Mouse (Mus musculus): ENCODE data around the gene Gm37240. TPM values are rescaled to one million over a fixed set of nuclear protein-coding genes. Genes with fewer than 3 reads are reported as not detected.

The Gm37240 gene
- polyA plus RNA-seq, 1 experiment: 0.91 TPM

DNA sequence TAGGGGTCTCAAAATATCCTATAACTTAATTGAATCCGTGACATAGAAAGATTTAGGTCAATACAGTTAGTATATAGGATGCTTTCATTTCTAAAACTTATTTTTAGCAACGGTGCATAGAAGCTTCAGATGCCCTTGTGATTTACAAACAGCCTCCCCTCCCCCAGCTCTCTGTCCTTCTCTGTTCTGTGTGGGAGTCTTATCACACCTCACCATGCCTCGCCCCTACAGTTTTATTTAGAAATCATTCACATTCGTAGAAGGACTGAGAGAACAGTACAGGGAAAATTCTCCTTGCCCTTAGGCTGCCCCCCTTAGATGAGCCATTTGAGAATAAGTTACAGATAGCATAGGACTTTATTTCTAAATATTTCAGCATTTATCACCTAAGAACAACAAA lies 295.3 kb downstream of the Gm37240 start:
- no peak for TF ChIP-seq POLR2A (IDR thresholded peaks at IDR 0.05; ENCODE audit: insufficient read depth, low read length)
- no peak for TF ChIP-seq EP300 (IDR thresholded peaks at IDR 0.05; ENCODE audit: insufficient read depth, low read depth, low read length)
- TF ChIP-seq CTCF (IDR thresholded peaks at IDR 0.05; ENCODE audit: low read depth, low read length): no peak
- Histone ChIP-seq H3K9me3 (replicated peaks; ENCODE audit: control insufficient read depth, insufficient read depth, low read length, poor library complexity, severe bottlenecking) (no peaks in the 10 kb centered on the region), H3K4me3 (ENCODE audit: low read depth, low read length) (no peak overlapping the region), H3K4me1 (ENCODE audit: control insufficient read depth, insufficient read depth, low read length) (no peaks in the 10 kb centered on the region), H3K36me3 (ENCODE audit: control insufficient read depth, insufficient read depth, low read length, poor library complexity, severe bottlenecking) (no peaks in the 10 kb centered on the region; the same call in 1 of the 2 replicates), H3K27me3 (ENCODE audit: control insufficient read depth, insufficient read depth, low read length, poor library complexity, severe bottlenecking) (no peaks in the 10 kb centered on the region), H3K27ac (ENCODE audit: insufficient read depth, low read length) (no peak overlapping the region), H3K9ac (ENCODE audit: low read depth, poor library complexity, severe bottlenecking) (no peak overlapping the region)

DNA sequence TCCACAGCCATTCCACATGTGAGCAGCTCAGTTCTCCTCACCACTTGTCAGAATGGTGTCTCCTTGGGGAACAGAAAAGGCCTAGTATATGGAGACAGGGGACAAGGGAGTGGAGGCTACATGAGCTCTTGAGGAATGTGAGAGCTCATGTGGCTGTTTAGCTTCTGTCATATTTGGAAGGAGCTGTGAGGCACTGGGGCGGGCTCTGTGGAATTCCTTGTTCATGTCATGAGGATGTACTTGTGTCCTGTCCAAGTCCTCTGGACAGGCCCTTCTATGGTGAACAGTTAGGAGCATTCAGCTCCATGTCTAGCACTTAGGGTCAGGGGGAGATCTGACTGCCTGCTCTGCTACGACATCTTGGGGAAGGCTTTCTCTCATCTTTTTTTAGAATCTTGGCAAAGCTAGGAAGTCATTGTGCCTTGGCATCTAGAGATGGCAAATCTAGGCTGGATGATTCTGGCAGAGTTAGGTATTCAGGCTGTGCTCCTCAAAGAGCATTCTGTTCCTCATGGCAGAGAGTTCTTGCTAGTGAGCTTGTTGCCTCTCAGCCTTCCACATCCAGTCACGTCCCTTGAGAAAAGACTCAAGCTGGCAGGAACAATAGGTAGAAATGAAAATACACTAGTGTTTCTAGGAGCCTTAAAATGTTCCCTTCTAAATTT lies 297.1 kb downstream of the Gm37240 start:
- H3K27ac ChIP-seq (ENCODE audit: insufficient read depth, low read length): no peak overlapping the region
- H3K9me3 ChIP-seq (replicated peaks; ENCODE audit: control insufficient read depth, insufficient read depth, low read length, poor library complexity, severe bottlenecking): no peaks in the 10 kb centered on the region
- no peak overlapping the region for H3K4me3 ChIP-seq (ENCODE audit: low read depth, low read length)
- no peak overlapping the region for H3K9ac ChIP-seq (ENCODE audit: low read depth, poor library complexity, severe bottlenecking)
- TF ChIP-seq POLR2A (IDR thresholded peaks at IDR 0.05; ENCODE audit: insufficient read depth, low read length): no peak
- H3K36me3 ChIP-seq (ENCODE audit: control insufficient read depth, insufficient read depth, low read length, poor library complexity, severe bottlenecking): no peaks in the 10 kb centered on the region; the same call in 1 of the 2 replicates
- H3K4me1 ChIP-seq (ENCODE audit: control insufficient read depth, insufficient read depth, low read length): no peaks in the 10 kb centered on the region
- no peaks in the 10 kb centered on the region for H3K27me3 ChIP-seq (ENCODE audit: control insufficient read depth, insufficient read depth, low read length, poor library complexity, severe bottlenecking)

DNA sequence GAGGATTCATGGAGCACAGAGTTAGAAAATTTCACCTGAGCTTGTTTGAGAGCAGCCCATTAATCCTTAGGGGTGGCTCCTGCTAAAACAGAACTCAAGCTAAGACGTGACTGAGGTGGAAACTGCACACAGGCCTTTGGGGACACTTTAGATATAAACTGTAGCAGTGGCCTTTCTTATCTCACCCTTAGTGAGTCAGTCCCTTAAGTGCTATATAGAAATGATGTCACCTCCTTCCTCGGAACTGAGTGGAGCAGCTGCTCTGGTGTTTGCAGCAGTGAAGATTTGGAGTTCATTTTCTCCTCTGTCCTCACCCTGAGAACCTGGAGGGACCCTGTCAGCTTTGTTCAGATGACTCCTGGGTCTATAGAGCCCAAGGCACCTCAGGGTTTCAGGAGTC lies 298.6 kb downstream of the Gm37240 start:
- no peaks in the 10 kb centered on the region for H3K4me1 ChIP-seq (ENCODE audit: control insufficient read depth, insufficient read depth, low read length)
- no peaks in the 10 kb centered on the region for H3K36me3 ChIP-seq (ENCODE audit: control insufficient read depth, insufficient read depth, low read length, poor library complexity, severe bottlenecking)
- TF ChIP-seq POLR2A (IDR thresholded peaks at IDR 0.05; ENCODE audit: insufficient read depth, low read length) (no peak), CTCF (IDR thresholded peaks at IDR 0.05; ENCODE audit: low read depth, low read length) (no peak), EP300 (IDR thresholded peaks at IDR 0.05; ENCODE audit: insufficient read depth, low read depth, low read length) (no peak)
- no peak overlapping the region for H3K9ac ChIP-seq (ENCODE audit: low read depth, poor library complexity, severe bottlenecking)
- no peak overlapping the region for H3K27ac ChIP-seq (ENCODE audit: insufficient read depth, low read length)
- no peak overlapping the region for H3K4me3 ChIP-seq (ENCODE audit: low read depth, low read length)
- H3K9me3 ChIP-seq (replicated peaks; ENCODE audit: control insufficient read depth, insufficient read depth, low read length, poor library complexity, severe bottlenecking): no peaks in the 10 kb centered on the region
- no peaks in the 10 kb centered on the region for H3K27me3 ChIP-seq (ENCODE audit: control insufficient read depth, insufficient read depth, low read length, poor library complexity, severe bottlenecking)

DNA sequence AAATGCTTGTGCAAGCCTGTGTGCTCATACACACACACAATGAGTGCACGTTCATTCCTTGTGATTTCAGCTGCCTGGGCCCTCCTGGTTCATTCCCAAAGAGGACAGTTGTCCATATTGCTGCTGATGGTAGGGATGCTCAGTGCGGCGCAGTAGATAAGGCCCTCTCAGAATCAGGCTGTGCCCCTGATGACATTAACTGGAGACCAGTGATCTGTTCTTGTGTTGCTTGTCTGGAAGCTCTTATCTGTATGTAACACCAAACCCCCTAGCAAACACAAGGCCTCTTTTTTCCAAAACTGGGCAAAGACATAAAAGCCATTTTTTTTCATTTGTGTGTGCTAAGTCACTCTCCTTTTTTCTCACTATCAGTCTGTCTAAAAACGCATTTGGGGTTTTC lies 302.4 kb downstream of the Gm37240 start:
- TF ChIP-seq CTCF (IDR thresholded peaks at IDR 0.05; ENCODE audit: low read depth, low read length) (no peak), POLR2A (IDR thresholded peaks at IDR 0.05; ENCODE audit: insufficient read depth, low read length) (no peak), EP300 (IDR thresholded peaks at IDR 0.05; ENCODE audit: insufficient read depth, low read depth, low read length) (no peak)
- Histone ChIP-seq H3K4me3 (ENCODE audit: low read depth, low read length) (no peak overlapping the region), H3K36me3 (ENCODE audit: control insufficient read depth, insufficient read depth, low read length, poor library complexity, severe bottlenecking) (no peaks in the 10 kb centered on the region), H3K27ac (ENCODE audit: insufficient read depth, low read length) (no peak overlapping the region), H3K9ac (ENCODE audit: low read depth, poor library complexity, severe bottlenecking) (no peak overlapping the region), H3K27me3 (ENCODE audit: control insufficient read depth, insufficient read depth, low read length, poor library complexity, severe bottlenecking) (no peaks in the 10 kb centered on the region), H3K4me1 (ENCODE audit: control insufficient read depth, insufficient read depth, low read length) (no peaks in the 10 kb centered on the region), H3K9me3 (replicated peaks; ENCODE audit: control insufficient read depth, insufficient read depth, low read length, poor library complexity, severe bottlenecking) (no peaks in the 10 kb centered on the region)

DNA sequence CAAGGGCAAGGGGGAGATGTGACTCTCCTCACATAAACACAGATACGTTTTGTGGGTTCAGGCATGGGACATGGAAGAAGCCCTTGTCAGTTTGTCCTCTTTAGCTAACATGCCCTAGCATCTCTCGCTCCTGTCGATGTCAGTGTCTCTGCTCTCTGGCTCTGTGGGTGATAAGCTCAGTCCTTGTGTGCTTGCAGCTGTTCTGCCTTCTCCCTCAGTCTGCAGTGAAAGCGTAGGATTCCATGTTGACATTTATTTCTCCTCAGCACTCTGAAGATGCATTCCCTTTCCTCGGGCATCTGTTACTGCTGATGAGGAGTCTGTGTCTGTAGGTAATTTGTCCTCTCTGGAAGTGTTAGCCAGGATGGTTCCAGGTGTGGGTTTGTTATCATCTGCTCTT lies 304.1 kb downstream of the Gm37240 start:
- Histone ChIP-seq H3K4me3 (ENCODE audit: low read depth, low read length) (no peak overlapping the region), H3K36me3 (ENCODE audit: control insufficient read depth, insufficient read depth, low read length, poor library complexity, severe bottlenecking) (no peaks in the 10 kb centered on the region), H3K27ac (ENCODE audit: insufficient read depth, low read length) (no peak overlapping the region), H3K4me1 (ENCODE audit: control insufficient read depth, insufficient read depth, low read length) (no peaks in the 10 kb centered on the region), H3K27me3 (ENCODE audit: control insufficient read depth, insufficient read depth, low read length, poor library complexity, severe bottlenecking) (no peaks in the 10 kb centered on the region), H3K9ac (ENCODE audit: low read depth, poor library complexity, severe bottlenecking) (no peak overlapping the region), H3K9me3 (replicated peaks; ENCODE audit: control insufficient read depth, insufficient read depth, low read length, poor library complexity, severe bottlenecking) (no peaks in the 10 kb centered on the region)
- no peak for TF ChIP-seq CTCF (IDR thresholded peaks at IDR 0.05; ENCODE audit: low read depth, low read length)
- no peak for TF ChIP-seq POLR2A (IDR thresholded peaks at IDR 0.05; ENCODE audit: insufficient read depth, low read length)
- no peak for TF ChIP-seq EP300 (IDR thresholded peaks at IDR 0.05; ENCODE audit: insufficient read depth, low read depth, low read length)

DNA sequence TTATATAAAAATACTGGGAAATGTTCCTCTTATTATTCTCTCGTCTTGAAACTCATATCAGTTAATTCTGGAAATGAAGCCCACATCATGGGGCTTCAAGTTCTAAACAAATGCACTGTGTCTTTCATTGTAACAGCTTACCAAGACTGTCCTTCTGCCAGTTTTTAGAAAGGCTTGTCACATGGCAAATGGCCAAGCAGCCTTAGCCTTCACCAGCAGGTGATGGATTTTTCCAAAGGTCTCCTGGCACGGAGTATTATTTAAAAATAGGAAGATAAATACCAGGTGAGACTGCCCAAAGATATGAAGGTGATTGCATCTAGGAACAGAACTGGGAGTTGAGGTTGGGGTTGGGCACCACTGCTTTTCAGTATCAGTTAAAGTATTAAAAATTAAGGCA lies 304.6 kb downstream of the Gm37240 start:
- no peaks in the 10 kb centered on the region for H3K27me3 ChIP-seq (ENCODE audit: control insufficient read depth, insufficient read depth, low read length, poor library complexity, severe bottlenecking)
- no peak overlapping the region for H3K9ac ChIP-seq (ENCODE audit: low read depth, poor library complexity, severe bottlenecking)
- H3K4me1 ChIP-seq (ENCODE audit: control insufficient read depth, insufficient read depth, low read length): no peaks in the 10 kb centered on the region
- no peaks in the 10 kb centered on the region for H3K9me3 ChIP-seq (replicated peaks; ENCODE audit: control insufficient read depth, insufficient read depth, low read length, poor library complexity, severe bottlenecking)
- H3K4me3 ChIP-seq (ENCODE audit: low read depth, low read length): no peak overlapping the region
- H3K36me3 ChIP-seq (ENCODE audit: control insufficient read depth, insufficient read depth, low read length, poor library complexity, severe bottlenecking): no peaks in the 10 kb centered on the region
- no peak overlapping the region for H3K27ac ChIP-seq (ENCODE audit: insufficient read depth, low read length)
- TF ChIP-seq CTCF (IDR thresholded peaks at IDR 0.05; ENCODE audit: low read depth, low read length) (no peak), EP300 (IDR thresholded peaks at IDR 0.05; ENCODE audit: insufficient read depth, low read depth, low read length) (no peak), POLR2A (IDR thresholded peaks at IDR 0.05; ENCODE audit: insufficient read depth, low read length) (no peak)

All from ES-Bruce4 (cell line).